ENCODE assay signal across 8 mouse cellular contexts in the genomic region with DNA sequence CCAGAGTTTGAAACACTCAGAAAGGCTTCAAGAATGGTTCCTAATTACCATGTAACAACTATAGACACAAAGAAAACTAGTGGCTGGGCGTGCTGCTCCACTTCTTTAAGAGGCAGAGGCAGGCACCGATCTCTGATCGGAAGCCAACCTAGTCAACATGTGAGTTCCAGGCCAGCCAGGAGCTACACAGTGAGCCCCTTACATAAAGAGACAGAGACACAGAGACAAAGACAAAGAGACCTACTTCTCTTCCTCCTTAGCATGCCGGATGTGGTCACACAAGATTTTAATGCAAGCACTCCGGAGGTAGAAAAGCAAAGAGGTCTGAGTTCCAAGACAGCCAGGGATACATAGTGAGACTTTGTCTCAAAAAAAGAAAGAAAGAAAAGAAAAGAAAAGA. TPM values are rescaled to one million over a fixed set of nuclear protein-coding genes. Genes with fewer than 3 reads are reported as not detected.
A peak's percentile ranks its signal among the peaks of the same experiment; 100 is the strongest.
DNase-seq lines count a peak whose midpoint lies in the region; ATAC-seq and TF ChIP-seq lines count a peak whose summit lies in the region.

No protein-coding gene starts in this region.

- H3K27me3 ChIP-seq in erythroblast, embryonic 14.5 days (ENCODE audit: control insufficient read depth) = no peaks in the 10 kb centered on the region
- H3K27me3 ChIP-seq in liver, embryonic 12.5 days (replicated peaks) = peaks cover 10% of the 10 kb centered on the region; the same call in 1 of the 2 replicates
- no peaks in the 10 kb centered on the region for H3K27me3 ChIP-seq in stomach, postnatal 0 days (ENCODE audit: control insufficient read depth, insufficient read depth, low read length)

- H3K4me3 ChIP-seq in erythroblast, embryonic 14.5 days (replicated peaks) = peak overlapping the region; percentile 84
- H3K4me3 ChIP-seq in embryonic fibroblast, embryonic 13.5 days (ENCODE audit: insufficient read depth, low read length) = peak overlapping the region; percentile 87
- peak overlapping the region; percentile 71 for H3K4me3 ChIP-seq in liver, embryonic 12.5 days
- H3K4me3 ChIP-seq in stomach, postnatal 0 days (ENCODE audit: low read depth, low read length) = peak overlapping the region; percentile 19; the same call in 1 of the 2 replicates

- H3K4me2 ChIP-seq in liver, embryonic 12.5 days = peak overlapping the region; percentile 69
- peak overlapping the region; percentile 53 for H3K4me2 ChIP-seq in stomach, postnatal 0 days (replicated peaks; ENCODE audit: low read depth)

- ATAC-seq in erythroblast, adult 5-6 weeks (replicated peaks; ENCODE audit: low FRiP score, poor library complexity, severe bottlenecking) = no peak
- no peak for ATAC-seq in liver, embryonic 12.5 days
- no peak for ATAC-seq in stomach, postnatal 0 days (ENCODE audit: low FRiP score, low TSS enrichment)
- no peak for ATAC-seq in erythroid progenitor cell, adult 5-6 weeks (replicated peaks; ENCODE audit: low FRiP score, poor library complexity, severe bottlenecking)
- ATAC-seq in megakaryocyte-erythroid progenitor cell, adult 5-6 weeks (replicated peaks; ENCODE audit: low FRiP score, low TSS enrichment, poor library complexity, severe bottlenecking) = no peak

- H3K27ac ChIP-seq in embryonic fibroblast, embryonic 13.5 days (ENCODE audit: insufficient read depth, low read length) = no peak overlapping the region; the same call in none of the 2 replicates
- no peak overlapping the region for H3K27ac ChIP-seq in liver, embryonic 12.5 days
- H3K27ac ChIP-seq in stomach, postnatal 0 days (replicated peaks) = no peak overlapping the region

- peaks cover 19% of the 10 kb centered on the region for H3K4me1 ChIP-seq in erythroblast, embryonic 14.5 days (ENCODE audit: control insufficient read depth)
- peaks cover 4% of the 10 kb centered on the region for H3K4me1 ChIP-seq in embryonic fibroblast, embryonic 13.5 days (ENCODE audit: control insufficient read depth, insufficient read depth, low read length)
- H3K4me1 ChIP-seq in liver, embryonic 12.5 days = peaks cover 26% of the 10 kb centered on the region; the same call in 1 of the 2 replicates
- no peaks in the 10 kb centered on the region for H3K4me1 ChIP-seq in stomach, postnatal 0 days (replicated peaks; ENCODE audit: control insufficient read depth, insufficient read depth)

- DNase-seq in CD4-positive helper T cell, adult 2 months (ENCODE audit: low read depth, low spot score) = peak; percentile 68
- no peak for DNase-seq in stomach, postnatal 0 days (ENCODE audit: low spot score)

- TF ChIP-seq POLR2A in embryonic fibroblast, embryonic 13.5 days (IDR thresholded peaks at IDR 0.05; ENCODE audit: low read depth, low read length) = no peak

- no peak for TF ChIP-seq EP300 in stomach, postnatal 0 days (optimal IDR thresholded peaks at IDR 0.05)

- WGBS in liver, embryonic 12.5 days (ENCODE audit: insufficient replicate concordance) = 31% methylated on average over 5 of the region's 5 CpGs
- 38% methylated on average over 5 of the region's 5 CpGs for WGBS in stomach, postnatal 0 days

- H3K9me3 ChIP-seq in erythroblast, embryonic 14.5 days (ENCODE audit: control insufficient read depth, low read length) = no peaks in the 10 kb centered on the region; the same call in 1 of the 2 replicates
- no peaks in the 10 kb centered on the region for H3K9me3 ChIP-seq in liver, embryonic 12.5 days (replicated peaks)
- H3K9me3 ChIP-seq in stomach, postnatal 0 days (ENCODE audit: control insufficient read depth, low read length) = no peaks in the 10 kb centered on the region

- H3K9ac ChIP-seq in liver, embryonic 12.5 days = peak overlapping the region; percentile 57; the same call in 1 of the 2 replicates
- H3K9ac ChIP-seq in stomach, postnatal 0 days (ENCODE audit: low read length) = no peak overlapping the region

- no peak for TF ChIP-seq CTCF in embryonic fibroblast, embryonic 13.5 days (IDR thresholded peaks at IDR 0.05; ENCODE audit: borderline replicate concordance, insufficient read depth, low read length)
- no peak for TF ChIP-seq CTCF in stomach, postnatal 0 days (IDR thresholded peaks at IDR 0.05; ENCODE audit: low read depth)

- H3K36me3 ChIP-seq in erythroblast, embryonic 14.5 days (ENCODE audit: control insufficient read depth) = peaks cover 11% of the 10 kb centered on the region
- peaks cover 14% of the 10 kb centered on the region for H3K36me3 ChIP-seq in liver, embryonic 12.5 days
- H3K36me3 ChIP-seq in stomach, postnatal 0 days (ENCODE audit: control insufficient read depth, insufficient read depth, low read length) = no peaks in the 10 kb centered on the region

RNA-seq across cellular contexts. Expression of gene Pdha1, which starts 2.1 kb away (rescaled TPM):
- 0.64 and 0.74 TPM in 2 replicates for polyA plus RNA-seq in erythroblast, embryonic 14.5 days (2012)
- total RNA-seq in erythroblast, adult 5-6 weeks (2015; ENCODE audit: low replicate concordance) = 23.8 and 31.7 TPM in 2 replicates
- total RNA-seq in erythroblast, adult 5-6 weeks (2017; ENCODE audit: low replicate concordance) = 22.9 and 32.5 TPM in 2 replicates
- polyA plus RNA-seq in embryonic fibroblast, embryonic 13.5 days (2011; ENCODE audit: insufficient read length, low read depth, missing spikeins) = 165 and 194 TPM in 2 replicates
- polyA plus RNA-seq in liver, embryonic 12.5 days (2016; fragmentation: Nextera tagmentation; extraction: Ambion mirVana) = 74.0 and 74.5 TPM in 2 replicates
- 109 TPM in 2 replicates for polyA plus RNA-seq in stomach, postnatal 0 days (2015; fragmentation: Nextera tagmentation; extraction: Ambion mirVana)
- 18.9 and 28.5 TPM in 2 replicates for total RNA-seq in erythroid progenitor cell, adult 5-6 weeks (2015; ENCODE audit: low replicate concordance)
- 17.3 and 28.5 TPM in 2 replicates for total RNA-seq in erythroid progenitor cell, adult 5-6 weeks (2017; ENCODE audit: low replicate concordance)
- 107 and 126 TPM in 2 replicates for total RNA-seq in megakaryocyte-erythroid progenitor cell, adult 5-6 weeks (2014; fragmentation: Nextera tagmentation)
- 166 and 222 TPM in 2 replicates for total RNA-seq in megakaryocyte-erythroid progenitor cell, adult 5-6 weeks (2017)

Comparison
In these comparisons a context has a peak if more than half of its experiments do, and no peak if none do; other contexts are left out.
1. H3K4me3 ChIP-seq: peak in every context shown above with its lines; median percentile 87 in embryonic fibroblast, embryonic 13.5 days; 84 in erythroblast, embryonic 14.5 days; 71 in liver, embryonic 12.5 days; 19 in stomach, postnatal 0 days.
2. RNA of gene Pdha1, which starts 2.1 kb away (polyA plus RNA-seq): 165 to 194 TPM in embryonic fibroblast, embryonic 13.5 days, 109 TPM in stomach, postnatal 0 days and 74.0 to 74.5 TPM in liver, embryonic 12.5 days; 0.64 to 0.74 TPM in erythroblast, embryonic 14.5 days; every median in the first group is over 10 times any median in the second.